Mouse (Mus musculus) olfactory bulb, adult 2 months (tissue): ENCODE results near the gene Apol7a.
"Not testable (repeated sequence)": the region's sequence is repeated elsewhere in the genome, so short reads cannot be mapped to it uniquely, and the experiment has no call there.

Experiments used
- CTCF ChIP-seq: fragments of 200-500 bp; IDR thresholded peaks from 2 replicates; pipeline ENCODE4 v1.5.1; 2012; ENCODE audit warnings: low read depth, mild to moderate bottlenecking, low read length, moderate library complexity; ENCODE audit not compliant: insufficient read depth
- POLR2A ChIP-seq: fragments of 200-500 bp; IDR thresholded peaks from 2 replicates; pipeline ENCODE4 v1.6.1; 2012; ENCODE audit warnings: mild to moderate bottlenecking, low read depth, low read length, moderate library complexity; ENCODE audit not compliant: insufficient read depth

DNA sequence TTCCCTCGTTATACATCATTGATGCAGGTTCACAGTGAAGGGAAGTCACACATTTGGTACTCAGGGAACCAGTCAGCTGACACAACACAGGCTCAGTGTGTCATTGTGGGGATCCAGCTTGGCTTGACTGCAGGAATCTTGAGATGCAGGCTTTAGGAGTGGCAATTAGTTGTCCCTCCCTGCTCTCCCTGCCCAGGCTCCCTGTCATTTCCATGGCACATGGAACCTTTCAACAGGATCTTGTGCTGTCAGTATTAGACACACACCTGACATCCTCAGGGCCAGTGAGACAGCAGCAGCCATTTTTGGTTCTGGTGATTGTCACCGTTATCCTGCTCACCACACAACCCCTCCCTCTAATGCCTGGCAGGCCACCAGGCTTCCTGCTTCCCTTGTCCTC, 16.7 kb upstream of the Apol7a start:
- not testable (repeated sequence) for TF ChIP-seq CTCF, POLR2A
